Mouse (Mus musculus) brain, embryonic 14.5 days (tissue): ENCODE measurements around the gene Ptprt.

Experiments
- CTCF ChIP-seq: fragments of 200-500 bp; IDR thresholded peaks from 2 replicates; pipeline ENCODE4 v1.5.1; 2012; ENCODE audit warnings: inconsistent platforms, mild to moderate bottlenecking, moderate library complexity, borderline replicate concordance; ENCODE audit not compliant: insufficient read depth, insufficient read length; ENCODE audit errors: extremely low read depth
- POLR2A ChIP-seq: fragments of 200-500 bp; IDR thresholded peaks from 2 replicates; pipeline ENCODE4 v1.6.1; 2012; ENCODE audit warnings: mild to moderate bottlenecking, inconsistent platforms, borderline replicate concordance; ENCODE audit not compliant: poor library complexity, insufficient read depth, insufficient read length, severe bottlenecking; ENCODE audit errors: extremely low read depth

DNA sequence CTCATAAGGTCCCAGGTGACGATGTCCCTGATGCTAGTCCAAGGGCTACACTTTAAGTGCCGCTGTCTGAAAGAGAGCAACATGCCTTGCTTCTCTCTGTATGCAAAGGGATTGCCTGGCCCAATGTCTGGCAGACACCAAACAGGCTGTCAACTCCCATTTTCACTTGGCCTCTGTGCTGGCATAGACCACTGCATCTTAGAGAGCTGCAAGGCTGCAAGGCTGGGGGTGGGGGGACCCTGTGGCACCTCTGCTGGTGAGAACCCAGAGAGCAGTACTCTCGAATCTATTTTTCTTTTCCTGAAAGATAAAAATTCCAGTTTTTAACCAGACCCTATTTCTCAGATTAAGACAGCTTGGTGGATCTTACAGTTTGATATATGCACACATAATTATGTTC lies 69.6 kb downstream of the Ptprt start:
- TF ChIP-seq POLR2A (no peak), CTCF (no peak)
